Mouse (Mus musculus) ES-E14 (cell line): Measurements from ENCODE around the gene Ankrd1. TPM values are rescaled to one million over a fixed set of nuclear protein-coding genes. Genes with fewer than 3 reads are reported as not detected.

ENCODE experiments used
- DNase-seq: peaks from one replicate; pipeline ENCODE4 v3.0.0-alpha.2; 2013; ENCODE audit warnings: low read depth, low spot score
- H3K27ac ChIP-seq: 2 replicates; pipeline ENCODE4 v1.5.1; 2012; ENCODE audit warnings: low read depth, mild to moderate bottlenecking, low read length, moderate library complexity, mixed read lengths; ENCODE audit not compliant: poor library complexity, insufficient read depth, severe bottlenecking
- H3K36me3 ChIP-seq: 2 replicates; pipeline ENCODE4 v1.6.1; 2012; ENCODE audit warnings: mild to moderate bottlenecking, low read length, moderate library complexity, mixed read lengths; ENCODE audit not compliant: control insufficient read depth, poor library complexity, insufficient read depth, severe bottlenecking
- H3K4me1 ChIP-seq, 2 experiments: fragments of 150-350 bp in 1 of 2; sonication (generic) in 1 of 2; 2 replicates each; pipeline ENCODE4 v1.6.1; 2012; ENCODE audit warnings: low read length in 2 of 2, mild to moderate bottlenecking in 1 of 2, mixed read lengths in 1 of 2; ENCODE audit not compliant: control insufficient read depth in 2 of 2, insufficient read depth in 2 of 2, poor library complexity in 1 of 2
- H3K4me3 ChIP-seq, 2 experiments: fragments of 150-350 bp in 1 of 2; sonication (generic) in 1 of 2; 2 replicates each; pipeline ENCODE4 v1.5.1; 2012; ENCODE audit warnings: low read length in 2 of 2, low read depth in 1 of 2, mild to moderate bottlenecking in 1 of 2, mixed read lengths in 1 of 2; ENCODE audit not compliant: insufficient read depth in 1 of 2, poor library complexity in 1 of 2, severe bottlenecking in 1 of 2
- H3K9ac ChIP-seq: 2 replicates; pipeline ENCODE4 v1.6.1; 2012; ENCODE audit warnings: low read depth, mild to moderate bottlenecking, low read length, mixed read lengths; ENCODE audit not compliant: poor library complexity, insufficient read depth, severe bottlenecking
- H3K9me3 ChIP-seq: fragments of 150-350 bp; sonication (generic); 2 replicates; pipeline ENCODE4 v1.6.1; 2012; ENCODE audit warnings: low read depth, mild to moderate bottlenecking, low read length; ENCODE audit not compliant: control insufficient read depth, insufficient read depth
- CHD2 ChIP-seq: IDR thresholded peaks from 2 replicates; pipeline ENCODE4 v1.6.1; 2014; ENCODE audit warnings: mild to moderate bottlenecking, low read depth, low read length, inconsistent platforms
- HCFC1 ChIP-seq: IDR thresholded peaks from 2 replicates; pipeline ENCODE4 v1.6.1; 2012; ENCODE audit warnings: low read length, inconsistent platforms, borderline replicate concordance; ENCODE audit not compliant: insufficient read depth
- MAFK ChIP-seq: IDR thresholded peaks from 2 replicates; pipeline ENCODE4 v1.6.1; 2014; ENCODE audit warnings: mild to moderate bottlenecking, low read depth, low read length, inconsistent platforms; ENCODE audit not compliant: insufficient read depth
- ZC3H11A ChIP-seq: IDR thresholded peaks from 2 replicates; pipeline ENCODE4 v1.6.1; 2012; ENCODE audit warnings: low read depth, mild to moderate bottlenecking, inconsistent platforms, low read length, borderline replicate concordance
- ZNF384 ChIP-seq: IDR thresholded peaks from 2 replicates; pipeline ENCODE4 v1.6.1; 2012; ENCODE audit warnings: low read depth, low read length, inconsistent platforms
- in situ Hi-C, 2 experiments: fragments of 600-800 bp; cut with MboI; formaldehyde crosslinking; loops; one replicate each; pipeline ENCODE4 v1.15.1; 2025; ENCODE audit warnings: low sequenced_read_pairs in 2 of 2, inconsistent platforms in 1 of 2; ENCODE audit not compliant: unreplicated experiment in 2 of 2
- total RNA-seq: library from RNA; depleted of rRNA; stranded (reverse); fragments of 300-350 nt; gene quantifications from 2 replicates; pipeline ENCODE4 v1.2.3, GENCODE M21; 2012

Gene Ankrd1
- total RNA-seq, 1 experiment, result 5.9 TPM

DNA sequence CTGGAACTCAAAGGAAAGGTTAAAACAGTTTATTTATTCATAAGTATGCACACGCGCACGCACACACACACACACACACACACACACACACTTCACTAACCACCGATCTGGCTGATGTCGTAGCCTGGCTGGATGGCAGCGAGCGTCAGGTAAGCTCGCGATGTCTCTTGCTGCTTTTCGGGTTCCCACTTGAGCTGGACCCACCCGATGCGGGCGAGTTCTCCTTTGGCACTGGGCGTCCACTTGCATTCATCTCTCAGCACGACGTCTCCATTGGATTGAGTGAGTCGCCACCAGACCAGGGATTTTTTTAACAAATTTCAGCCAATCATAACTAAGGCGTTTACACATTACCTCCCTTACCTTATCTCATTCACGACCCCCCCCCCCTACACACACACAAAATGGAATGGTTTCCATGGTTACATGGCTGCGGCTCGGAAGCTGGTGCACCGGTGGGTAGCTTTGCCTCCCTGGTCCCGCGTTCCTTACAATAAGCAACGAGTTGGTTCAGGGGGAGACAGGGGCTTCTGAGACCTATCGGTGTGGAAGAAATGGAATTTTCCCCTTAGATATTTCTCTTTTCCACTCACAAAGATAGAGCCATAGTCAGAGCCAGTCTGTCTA lies 10.5 kb downstream of the Ankrd1 start:
- no peak overlapping the region for H3K9ac ChIP-seq
- H3K4me1 ChIP-seq, result peaks cover 0 to 2% of the 10 kb centered on the region in 2 experiments; a peak in 1 of 4 replicates
- no peak for TF ChIP-seq ZC3H11A
- TF ChIP-seq CHD2, result no peak
- TF ChIP-seq HCFC1, result no peak
- no peak for TF ChIP-seq ZNF384
- TF ChIP-seq MAFK, result no peak
- H3K9me3 ChIP-seq, result no peaks in the 10 kb centered on the region
- in situ Hi-C loops, result loop anchor here in 1 of 2 experiments (25.0 kb wide), 1 partner anchor 328 kb away; no protein-coding TSS in a partner anchor
- no peaks in the 10 kb centered on the region; the same call in 1 of the 2 replicates for H3K36me3 ChIP-seq
- no peak overlapping the region for H3K27ac ChIP-seq
- no peak for DNase-seq
- H3K4me3 ChIP-seq, result no peak overlapping the region

DNA sequence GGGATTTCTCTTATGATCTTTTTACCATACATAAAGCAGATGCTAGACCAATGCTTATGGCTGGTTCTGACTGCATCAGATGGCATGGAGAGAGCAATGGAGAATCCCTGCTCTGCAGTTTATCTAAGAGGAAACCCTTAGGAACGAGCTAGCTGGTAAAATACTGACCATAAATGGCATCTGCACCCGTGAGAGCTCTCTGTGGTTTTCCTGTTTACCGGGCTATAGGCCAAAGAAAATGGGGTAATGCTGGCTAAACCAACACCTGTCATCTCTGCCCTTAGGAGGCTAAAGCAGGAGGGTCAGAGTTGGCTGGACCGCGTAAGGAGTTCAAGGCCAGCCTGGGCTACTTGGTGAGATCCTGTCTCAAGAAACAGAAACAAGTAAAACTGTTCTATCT lies 16.0 kb downstream of the Ankrd1 start:
- peaks cover 10% of the 10 kb centered on the region for H3K36me3 ChIP-seq
- H3K4me1 ChIP-seq, result no peaks in the 10 kb centered on the region
- no peak overlapping the region for H3K27ac ChIP-seq
- DNase-seq, result no peak
- no peaks in the 10 kb centered on the region for H3K9me3 ChIP-seq
- no peak overlapping the region for H3K4me3 ChIP-seq
- no peak for TF ChIP-seq MAFK
- no peak for TF ChIP-seq CHD2
- TF ChIP-seq ZNF384, result no peak
- no peak overlapping the region for H3K9ac ChIP-seq
- in situ Hi-C loops, result loop anchor here in 1 of 2 experiments (25.0 kb wide), 1 partner anchor 333 kb away; no protein-coding TSS in a partner anchor

DNA sequence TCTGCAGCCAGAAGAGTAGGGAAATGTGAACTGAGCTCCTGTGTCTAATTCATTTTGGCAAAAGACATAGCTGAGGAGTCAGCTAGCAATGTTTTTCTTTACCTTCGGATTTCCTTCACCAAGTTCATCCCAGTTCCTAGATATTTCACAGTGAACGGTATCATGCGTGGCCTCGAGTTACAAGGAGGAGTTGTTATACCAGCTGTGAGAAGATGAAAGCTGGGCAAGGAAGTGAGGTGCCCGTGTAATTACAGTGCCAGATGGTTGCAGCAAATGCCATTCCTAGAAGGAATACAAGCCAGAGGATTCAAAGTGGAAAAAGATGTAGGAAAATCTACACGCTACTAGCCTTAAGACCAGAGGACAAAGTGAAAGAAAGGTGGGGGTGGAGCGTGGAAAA lies 21.0 kb downstream of the Ankrd1 start:
- in situ Hi-C loops, result loop anchor here in 1 of 2 experiments (25.0 kb wide), 1 partner anchor 1112 kb away; no protein-coding TSS in a partner anchor
- H3K9ac ChIP-seq, result no peak overlapping the region
- no peak overlapping the region for H3K27ac ChIP-seq
- H3K4me1 ChIP-seq, result no peaks in the 10 kb centered on the region
- peaks cover 19% of the 10 kb centered on the region for H3K36me3 ChIP-seq
- no peak for DNase-seq
- no peaks in the 10 kb centered on the region for H3K9me3 ChIP-seq
- TF ChIP-seq HCFC1, result no peak
- TF ChIP-seq ZNF384, result no peak
- no peak for TF ChIP-seq CHD2
- TF ChIP-seq MAFK, result no peak
- TF ChIP-seq ZC3H11A, result no peak
- no peak overlapping the region for H3K4me3 ChIP-seq

DNA sequence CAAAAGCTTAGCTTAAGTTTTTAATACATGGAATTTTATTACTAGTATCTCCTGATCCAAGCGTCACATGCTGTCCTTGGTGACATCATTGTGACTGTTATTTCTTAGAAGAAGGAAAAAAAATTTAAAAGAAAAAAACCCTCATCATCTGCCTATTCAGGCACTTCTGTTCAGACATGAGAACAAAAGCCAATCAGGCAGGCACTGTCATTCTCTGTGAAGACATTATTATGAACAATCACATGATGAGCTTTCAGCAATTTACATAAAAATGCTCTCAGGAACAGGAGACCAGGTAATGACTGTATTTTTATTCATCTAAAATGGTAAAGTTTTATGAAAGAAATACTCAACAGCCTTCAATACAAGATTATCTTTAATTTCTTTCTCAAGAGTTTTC lies 21.6 kb downstream of the Ankrd1 start:
- DNase-seq, result no peak
- Histone ChIP-seq H3K36me3 (peaks cover 18% of the 10 kb centered on the region), H3K27ac (no peak overlapping the region), H3K4me1 (no peaks in the 10 kb centered on the region), H3K9me3 (no peaks in the 10 kb centered on the region), H3K9ac (no peak overlapping the region), H3K4me3 (no peak overlapping the region)
- in situ Hi-C loops, result loop anchor here in 1 of 2 experiments (25.0 kb wide), 1 partner anchor 1111 kb away; no protein-coding TSS in a partner anchor
- TF ChIP-seq CHD2 (no peak), HCFC1 (no peak), ZC3H11A (no peak), MAFK (no peak), ZNF384 (no peak)

DNA sequence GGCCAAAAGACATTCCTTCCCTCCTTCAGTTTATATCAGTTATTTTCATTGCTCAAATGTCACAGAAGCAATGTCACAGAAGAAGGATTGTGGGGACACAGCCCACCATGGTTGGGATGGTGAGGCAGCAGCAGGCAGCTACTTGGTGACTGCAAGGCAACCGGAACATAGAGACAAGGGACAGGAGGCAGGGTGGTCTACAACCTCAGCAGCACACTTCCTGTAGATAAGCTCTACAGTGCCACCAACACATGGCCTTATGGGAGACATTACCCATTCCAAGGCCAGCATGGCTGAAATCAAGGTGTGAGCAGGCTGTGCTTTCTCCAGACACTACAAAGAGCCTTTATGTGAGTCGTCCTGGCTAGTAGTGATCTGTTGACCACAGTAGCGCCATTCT lies 22.7 kb downstream of the Ankrd1 start:
- H3K36me3 ChIP-seq, result peaks cover 23% of the 10 kb centered on the region
- no peak overlapping the region for H3K27ac ChIP-seq
- no peak overlapping the region for H3K4me3 ChIP-seq
- H3K9me3 ChIP-seq, result no peaks in the 10 kb centered on the region
- TF ChIP-seq ZNF384 (no peak), ZC3H11A (no peak), MAFK (no peak), HCFC1 (no peak)
- no peaks in the 10 kb centered on the region for H3K4me1 ChIP-seq
- DNase-seq, result no peak
- in situ Hi-C loops, result loop anchor here in 1 of 2 experiments (25.0 kb wide), 1 partner anchor 1110 kb away; no protein-coding TSS in a partner anchor
- no peak overlapping the region for H3K9ac ChIP-seq
